Mouse (Mus musculus) MEL (cell line): Measurements from ENCODE around the gene Zfp646. TPM values are rescaled to one million over a fixed set of nuclear protein-coding genes. Genes with fewer than 3 reads are reported as not detected.

ENCODE experiments used
- DNase-seq: peaks from one replicate; pipeline ENCODE4 v3.0.0; 2011; ENCODE audit warnings: low read depth, low spot score
- H3K27ac ChIP-seq: 2 replicates; pipeline ENCODE4 v1.5.1; 2012; ENCODE audit warnings: low read depth, mild to moderate bottlenecking, control low read depth, low read length, moderate library complexity; ENCODE audit not compliant: control insufficient read depth
- H3K27me3 ChIP-seq, 2 experiments: fragments of 150-350 bp in 1 of 2; sonication (generic) in 1 of 2; 2 replicates each; pipeline ENCODE4 v1.6.1; 2012; ENCODE audit warnings: low read length in 2 of 2, mild to moderate bottlenecking in 2 of 2, improper control_type of control experiment in 1 of 2, moderate library complexity in 1 of 2; ENCODE audit not compliant: insufficient read depth in 2 of 2, control insufficient read depth in 1 of 2
- H3K36me3 ChIP-seq, 2 experiments: 2 replicates each; pipeline ENCODE4 v1.6.1; 2012 to 2014; ENCODE audit warnings: low read length in 2 of 2, improper control_type of control experiment in 1 of 2, inconsistent platforms in 1 of 2, mild to moderate bottlenecking in 1 of 2; ENCODE audit not compliant: insufficient read depth in 2 of 2, control insufficient read depth in 1 of 2
- H3K4me1 ChIP-seq, 2 experiments: fragments of 150-350 bp in 1 of 2; sonication (generic) in 1 of 2; 2 replicates each; pipeline ENCODE4 v1.6.1; 2012; ENCODE audit warnings: low read length in 2 of 2, improper control_type of control experiment in 1 of 2, mild to moderate bottlenecking in 1 of 2; ENCODE audit not compliant: insufficient read depth in 2 of 2, control insufficient read depth in 1 of 2
- H3K4me3 ChIP-seq, 2 experiments: fragments of 150-350 bp in 1 of 2; sonication (generic) in 1 of 2; 2 replicates each; pipeline ENCODE4 v1.5.1; 2012; ENCODE audit warnings: low read depth in 2 of 2, low read length in 2 of 2, mild to moderate bottlenecking in 2 of 2, moderate library complexity in 2 of 2, control low read depth in 1 of 2, improper control_type of control experiment in 1 of 2; ENCODE audit not compliant: control insufficient read depth in 1 of 2, insufficient read depth in 1 of 2
- H3K79me2 ChIP-seq: 2 replicates; pipeline ENCODE4 v1.6.1; 2012; ENCODE audit warnings: mild to moderate bottlenecking, low read length, moderate library complexity; ENCODE audit not compliant: control insufficient read depth, poor library complexity, insufficient read depth
- H3K9ac ChIP-seq: 2 replicates; pipeline ENCODE4 v1.6.1; 2012; ENCODE audit warnings: low read depth, mild to moderate bottlenecking, control low read depth, low read length, moderate library complexity; ENCODE audit not compliant: control insufficient read depth, poor library complexity, severe bottlenecking
- H3K9me3 ChIP-seq: fragments of 150-350 bp; sonication (generic); replicated peaks from 2 replicates; pipeline ENCODE4 v1.6.1; 2012; ENCODE audit warnings: mild to moderate bottlenecking, low read length, improper control_type of control experiment, moderate library complexity; ENCODE audit not compliant: insufficient read depth
- BHLHE40 ChIP-seq: IDR thresholded peaks from 2 replicates; pipeline ENCODE4 v1.6.1; 2012; ENCODE audit warnings: low read depth, mild to moderate bottlenecking, inconsistent platforms, low read length, improper control_type of control experiment, borderline replicate concordance
- CHD1 ChIP-seq: IDR thresholded peaks from 2 replicates; pipeline ENCODE4 v1.6.1; 2012; ENCODE audit warnings: low read depth, mild to moderate bottlenecking, inconsistent platforms, low read length, improper control_type of control experiment
- CHD2 ChIP-seq: IDR thresholded peaks from 2 replicates; pipeline ENCODE4 v1.6.1; 2011; ENCODE audit warnings: low read length, improper control_type of control experiment
- CTCF ChIP-seq, 3 experiments: IDR thresholded peaks in 2 of 3; conservative IDR thresholded peaks in 1 of 3; 2 replicates each; pipeline ENCODE4 v1.5.1; 2011 to 2012; ENCODE audit warnings: low read length in 3 of 3, low read depth in 2 of 3, mild to moderate bottlenecking in 2 of 3, improper control_type of control experiment in 1 of 3, inconsistent platforms in 1 of 3, mixed read lengths in 1 of 3, moderate library complexity in 1 of 3; ENCODE audit not compliant: control insufficient read depth in 1 of 3, insufficient read depth in 1 of 3, poor library complexity in 1 of 3, severe bottlenecking in 1 of 3
- E2F4 ChIP-seq: IDR thresholded peaks from 2 replicates; pipeline ENCODE4 v1.6.1; 2011; ENCODE audit warnings: low read depth, low read length, improper control_type of control experiment, borderline replicate concordance
- ELF1 ChIP-seq: IDR thresholded peaks from 2 replicates; pipeline ENCODE4 v1.6.1; 2014; ENCODE audit warnings: low read depth, mild to moderate bottlenecking, inconsistent platforms, low read length, improper control_type of control experiment, moderate library complexity
- EP300 ChIP-seq, 2 experiments: IDR thresholded peaks; 2 replicates each; pipeline ENCODE4 v1.6.1; 2011; ENCODE audit warnings: improper control_type of control experiment in 2 of 2, low read length in 2 of 2, low read depth in 1 of 2, mild to moderate bottlenecking in 1 of 2
- ETS1 ChIP-seq: IDR thresholded peaks from 2 replicates; pipeline ENCODE4 v1.6.1; 2012; ENCODE audit warnings: low read depth, mild to moderate bottlenecking, inconsistent platforms, low read length, improper control_type of control experiment, moderate library complexity
- GABPA ChIP-seq: IDR thresholded peaks from 2 replicates; pipeline ENCODE4 v1.6.1; 2012; ENCODE audit warnings: low read depth, mild to moderate bottlenecking, inconsistent platforms, low read length, improper control_type of control experiment, moderate library complexity
- GATA1 ChIP-seq: IDR thresholded peaks from 2 replicates; pipeline ENCODE4 v1.6.1; 2011; ENCODE audit warnings: low read depth, low read length, improper control_type of control experiment
- HCFC1 ChIP-seq: IDR thresholded peaks from 2 replicates; pipeline ENCODE4 v1.6.1; 2012; ENCODE audit warnings: low read depth, mild to moderate bottlenecking, inconsistent platforms, low read length, improper control_type of control experiment, moderate library complexity
- JUND ChIP-seq: IDR thresholded peaks from 2 replicates; pipeline ENCODE4 v1.6.1; 2011; ENCODE audit warnings: low read depth, mild to moderate bottlenecking, improper control_type of control experiment, low read length
- KAT2A ChIP-seq: conservative IDR thresholded peaks from 2 replicates; pipeline ENCODE4 v1.6.1; 2012; ENCODE audit warnings: low read depth, low read length, improper control_type of control experiment, inconsistent platforms
- MAFK ChIP-seq: IDR thresholded peaks from 2 replicates; pipeline ENCODE4 v1.6.1; 2011; ENCODE audit warnings: low read depth, mild to moderate bottlenecking, low read length, improper control_type of control experiment, borderline replicate concordance
- MAX ChIP-seq: IDR thresholded peaks from 2 replicates; pipeline ENCODE4 v1.6.1; 2011; ENCODE audit warnings: low read length, improper control_type of control experiment
- MAZ ChIP-seq: IDR thresholded peaks from 2 replicates; pipeline ENCODE4 v1.6.1; 2012; ENCODE audit warnings: low read depth, mild to moderate bottlenecking, inconsistent platforms, low read length, improper control_type of control experiment
- MEF2A ChIP-seq: IDR thresholded peaks from 2 replicates; pipeline ENCODE4 v1.6.1; 2014; ENCODE audit warnings: low read depth, mild to moderate bottlenecking, inconsistent platforms, low read length, improper control_type of control experiment; ENCODE audit not compliant: poor library complexity, insufficient replicate concordance, severe bottlenecking; ENCODE audit errors: extremely low read depth
- MXI1 ChIP-seq: IDR thresholded peaks from 2 replicates; pipeline ENCODE4 v1.6.1; 2011; ENCODE audit warnings: mild to moderate bottlenecking, low read depth, low read length, improper control_type of control experiment
- MYB ChIP-seq: IDR thresholded peaks from 2 replicates; pipeline ENCODE4 v1.6.1; 2011; ENCODE audit warnings: mild to moderate bottlenecking, low read depth, low read length, improper control_type of control experiment
- NELFE ChIP-seq: IDR thresholded peaks from 2 replicates; pipeline ENCODE4 v1.6.1; 2011; ENCODE audit warnings: low read depth, low read length, improper control_type of control experiment
- NRF1 ChIP-seq: IDR thresholded peaks from 2 replicates; pipeline ENCODE4 v1.6.1; 2014; ENCODE audit warnings: low read depth, mild to moderate bottlenecking, inconsistent platforms, low read length, improper control_type of control experiment, moderate library complexity; ENCODE audit not compliant: poor library complexity, insufficient read depth, severe bottlenecking
- POLR2A ChIP-seq, 2 experiments: IDR thresholded peaks; 2 replicates each; pipeline ENCODE4 v1.6.1; 2011 to 2012; ENCODE audit warnings: low read length in 2 of 2, mild to moderate bottlenecking in 2 of 2, control low read depth in 1 of 2, improper control_type of control experiment in 1 of 2, low read depth in 1 of 2, moderate library complexity in 1 of 2; ENCODE audit not compliant: control insufficient read depth in 1 of 2, insufficient read depth in 1 of 2, poor library complexity in 1 of 2
- POLR2AphosphoS2 ChIP-seq: IDR thresholded peaks from 2 replicates; pipeline ENCODE4 v1.6.1; 2011; ENCODE audit warnings: low read length, improper control_type of control experiment
- POLR2AphosphoS5 ChIP-seq: IDR thresholded peaks from 2 replicates; pipeline ENCODE4 v1.6.1; 2012; ENCODE audit warnings: low read depth, borderline replicate concordance, mild to moderate bottlenecking, inconsistent platforms, low read length, moderate library complexity, mixed read lengths
- RAD21 ChIP-seq: IDR thresholded peaks from 2 replicates; pipeline ENCODE4 v1.6.1; 2011; ENCODE audit warnings: mild to moderate bottlenecking, low read depth, low read length, improper control_type of control experiment
- RCOR1 ChIP-seq: IDR thresholded peaks from 2 replicates; pipeline ENCODE4 v1.6.1; 2012; ENCODE audit warnings: low read depth, mild to moderate bottlenecking, inconsistent platforms, low read length, improper control_type of control experiment
- SIN3A ChIP-seq: IDR thresholded peaks from 2 replicates; pipeline ENCODE4 v1.6.1; 2012; ENCODE audit warnings: low read length, improper control_type of control experiment, inconsistent platforms
- SMC3 ChIP-seq: IDR thresholded peaks from 2 replicates; pipeline ENCODE4 v1.6.1; 2011; ENCODE audit warnings: low read depth, low read length, improper control_type of control experiment
- TAL1 ChIP-seq: IDR thresholded peaks from 2 replicates; pipeline ENCODE4 v1.6.1; 2012; ENCODE audit warnings: mild to moderate bottlenecking, inconsistent platforms, low read length, moderate library complexity, mixed read lengths
- TBP ChIP-seq: IDR thresholded peaks from 2 replicates; pipeline ENCODE4 v1.8.0; 2011; ENCODE audit warnings: low read depth, low read length, improper control_type of control experiment
- TCF12 ChIP-seq: IDR thresholded peaks from 2 replicates; pipeline ENCODE4 v1.6.1; 2014; ENCODE audit warnings: low read depth, mild to moderate bottlenecking, inconsistent platforms, low read length, improper control_type of control experiment, moderate library complexity
- UBTF ChIP-seq: IDR thresholded peaks from 2 replicates; pipeline ENCODE4 v1.6.1; 2012; ENCODE audit warnings: low read depth, mild to moderate bottlenecking, inconsistent platforms, low read length, improper control_type of control experiment, moderate library complexity, borderline replicate concordance; ENCODE audit not compliant: insufficient read depth
- USF1 ChIP-seq: IDR thresholded peaks from 2 replicates; pipeline ENCODE4 v1.6.1; 2014; ENCODE audit warnings: low read depth, mild to moderate bottlenecking, inconsistent platforms, low read length, improper control_type of control experiment, moderate library complexity
- USF2 ChIP-seq, 2 experiments: IDR thresholded peaks; 2 replicates each; pipeline ENCODE4 v1.6.1; 2011 to 2012; ENCODE audit warnings: improper control_type of control experiment in 2 of 2, low read length in 2 of 2, borderline replicate concordance in 1 of 2, inconsistent platforms in 1 of 2, low read depth in 1 of 2, mild to moderate bottlenecking in 1 of 2; ENCODE audit not compliant: insufficient read depth in 1 of 2
- ZC3H11A ChIP-seq: IDR thresholded peaks from 2 replicates; pipeline ENCODE4 v1.6.1; 2012; ENCODE audit warnings: low read depth, mild to moderate bottlenecking, inconsistent platforms, low read length, improper control_type of control experiment
- ZKSCAN1 ChIP-seq: IDR thresholded peaks from 2 replicates; pipeline ENCODE4 v1.6.1; 2012; ENCODE audit warnings: low read depth, mild to moderate bottlenecking, inconsistent platforms, low read length, improper control_type of control experiment, moderate library complexity
- ZMIZ1 ChIP-seq: IDR thresholded peaks from 2 replicates; pipeline ENCODE4 v1.6.1; 2012; ENCODE audit warnings: low read depth, mild to moderate bottlenecking, inconsistent platforms, low read length, improper control_type of control experiment, moderate library complexity
- ZNF384 ChIP-seq: IDR thresholded peaks from 2 replicates; pipeline ENCODE4 v1.6.1; 2012; ENCODE audit warnings: low read depth, mild to moderate bottlenecking, inconsistent platforms, low read length, improper control_type of control experiment
- polyA plus RNA-seq, 2 experiments: library from polyadenylated mRNA; stranded (reverse) in 1 of 2; unstranded in 1 of 2; fragments of >175 nt in 1 of 2; fragments of >200 nt in 1 of 2; gene quantifications; 2 replicates each; pipeline versions ENCODE4 v1.2.1 to v1.2.4; 2012; ENCODE audit warnings: low replicate concordance in 2 of 2, low read depth in 1 of 2; ENCODE audit not compliant: insufficient read length in 2 of 2, insufficient read depth in 1 of 2, missing spikeins in 1 of 2
- total RNA-seq: library from RNA; depleted of rRNA; stranded (reverse); fragments of 300-350 nt; gene quantifications from 2 replicates; pipeline ENCODE4 v1.2.3, GENCODE M21; 2012

The Zfp646 gene
- total and polyA plus RNA-seq, 3 experiments = 35.8 to 38.2 TPM; not detected in 1

DNA sequence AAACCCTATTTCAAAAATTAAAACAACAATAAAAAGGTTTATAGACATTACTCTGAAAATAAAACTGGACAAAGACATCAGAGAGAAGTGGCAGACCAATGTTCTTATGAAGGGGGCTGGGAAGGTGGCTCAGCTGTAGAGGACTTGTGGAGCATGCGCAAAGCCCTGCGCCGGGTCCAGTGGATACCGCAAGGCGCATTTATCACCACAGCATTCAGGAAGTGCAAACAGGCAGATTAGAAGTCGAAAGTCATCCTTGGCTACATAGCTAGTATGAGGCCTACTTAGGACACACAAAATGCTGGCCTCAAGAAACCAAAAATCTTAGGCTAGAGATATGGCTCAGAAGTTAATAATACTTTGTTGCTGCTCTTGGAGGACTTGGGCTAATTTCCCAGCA, 17.8 kb upstream of the Zfp646 start:
- no peaks in the 10 kb centered on the region for H3K79me2 ChIP-seq
- peak overlapping the region; percentile 84 for H3K27ac ChIP-seq
- peak; percentile 95 for DNase-seq
- peaks cover 0 to 15% of the 10 kb centered on the region in 2 experiments; a peak in 2 of 4 replicates for H3K36me3 ChIP-seq
- peak overlapping the region; percentile 18; the same call in 1 of the 2 replicates for H3K9ac ChIP-seq
- H3K4me3 ChIP-seq = peak overlapping the region in 1 of 2 experiments; percentile 5; a peak in 1 of 4 replicates
- H3K4me1 ChIP-seq = peaks cover 11 to 17% of the 10 kb centered on the region in 2 experiments
- no peaks in the 10 kb centered on the region for H3K27me3 ChIP-seq
- H3K9me3 ChIP-seq = no peaks in the 10 kb centered on the region
- TF ChIP-seq TAL1 (peak; percentile 39), UBTF (no peak), MXI1 (no peak), POLR2AphosphoS5 (no peak), MAFK (no peak), SIN3A (peak; percentile 68), NRF1 (peak; percentile 97), CHD2 (peak; percentile 46; the same call in 1 of the 2 replicates), USF1 (no peak), SMC3 (no peak), GABPA (no peak), TCF12 (peak; percentile 58; the same call in 1 of the 2 replicates), MEF2A (no peak), ZMIZ1 (no peak), USF2 (IDR thresholded peaks at IDR 0.05; ENCODE audit: borderline replicate concordance in 1 of 2, insufficient read depth in 1 of 2, low read depth in 1 of 2, low read length in 2 of 2) (no peak), ELF1 (peak; percentile 88), EP300 (IDR thresholded peaks at IDR 0.05; ENCODE audit: low read depth in 1 of 2, low read length in 2 of 2) (peak; percentile 78 to 85), ETS1 (peak; percentile 89), BHLHE40 (no peak), MAZ (no peak; the same call in 1 of the 2 replicates), TBP (peak; percentile 69; the same call in 1 of the 2 replicates), MAX (no peak), GATA1 (peak; percentile 94), CTCF (IDR thresholded peaks at IDR 0.05 in 2 of 3, conservative IDR thresholded peaks at IDR 0.05 in 1 of 3; ENCODE audit: control insufficient read depth in 1 of 3, insufficient read depth in 1 of 3, low read depth in 2 of 3, low read length in 3 of 3, poor library complexity in 1 of 3, severe bottlenecking in 1 of 3) (no peak), NELFE (no peak), HCFC1 (peak; percentile 65), E2F4 (no peak), MYB (no peak), RAD21 (no peak), JUND (no peak), ZKSCAN1 (no peak), ZC3H11A (no peak), RCOR1 (peak; percentile 71), CHD1 (no peak), KAT2A (no peak), ZNF384 (no peak), POLR2A (IDR thresholded peaks at IDR 0.05; ENCODE audit: control insufficient read depth in 1 of 2, insufficient read depth in 1 of 2, low read depth in 1 of 2, low read length in 2 of 2, poor library complexity in 1 of 2) (peak in 1 of 2 experiments; percentile 48; a peak in 2 of 4 replicates), POLR2AphosphoS2 (no peak)
